Mouse (Mus musculus) heart, adult 2 months (tissue): Measurements from ENCODE around the gene Fat4.

ENCODE experiments used
- CTCF ChIP-seq: fragments of 200-600 bp; IDR thresholded peaks from 2 replicates; pipeline ENCODE4 v1.8.1; 2022; ENCODE audit warnings: antibody characterized with exemption, mild to moderate bottlenecking, moderate library complexity
- EP300 ChIP-seq: fragments of 200-500 bp; IDR thresholded peaks from 2 replicates; pipeline ENCODE4 v1.6.1; 2011; ENCODE audit warnings: low read depth, low read length, control low read depth; ENCODE audit not compliant: insufficient read depth
- POLR2A ChIP-seq: fragments of 200-500 bp; IDR thresholded peaks from 2 replicates; pipeline ENCODE4 v1.6.1; 2011; ENCODE audit warnings: mild to moderate bottlenecking, low read depth, low read length, control low read depth; ENCODE audit not compliant: insufficient read depth

- TF ChIP-seq CTCF = no peak
- no peak for TF ChIP-seq POLR2A
- TF ChIP-seq EP300 = no peak
These were observed 10.0 kb upstream of the Fat4 start for GRCm38 (mm10) chr3:38876706-38877105.
